Mouse (Mus musculus): Measurements from ENCODE around the gene Mphosph9. TPM values are rescaled to one million over a fixed set of nuclear protein-coding genes. Genes with fewer than 3 reads are reported as not detected.
A peak's percentile ranks its signal among the peaks of the same experiment; 100 is the strongest.

The Mphosph9 gene
- polyA plus RNA-seq, 1 experiment from 2014 or later, result 13.1 TPM

- Histone ChIP-seq H3K9me3 (ENCODE audit: control insufficient read depth, low read length) (no peaks in the 10 kb centered on the region), H3K36me3 (ENCODE audit: control insufficient read depth, insufficient read depth, low read length) (no peaks in the 10 kb centered on the region), H3K27me3 (replicated peaks; ENCODE audit: control insufficient read depth, insufficient read depth, low read length) (no peaks in the 10 kb centered on the region), H3K4me3 (ENCODE audit: low read depth, low read length) (no peak overlapping the region), H3K9ac (ENCODE audit: low read depth, low read length) (no peak overlapping the region), H3K4me2 (peak overlapping the region; percentile 15; the same call in 1 of the 2 replicates), H3K4me1 (replicated peaks; ENCODE audit: control insufficient read depth, insufficient read depth, low read length) (peaks cover 39% of the 10 kb centered on the region), H3K27ac (ENCODE audit: low read depth, low read length) (peak overlapping the region; percentile 72)
- DNase-seq (ENCODE audit: low spot score), result no peak
- peak; percentile 32; the same call in 1 of the 2 replicates for ATAC-seq (replicated peaks; ENCODE audit: low FRiP score)
- WGBS, result 69% methylated on average over 18 of the region's 18 CpGs
Observed at GRCm38 (mm10) chr5:124232360-124233143, 95.2 kb downstream of the Mphosph9 start.

- 77% methylated on average over 9 of the region's 9 CpGs for WGBS
- Histone ChIP-seq H3K9ac (ENCODE audit: low read depth, low read length) (no peak overlapping the region), H3K27me3 (replicated peaks; ENCODE audit: control insufficient read depth, insufficient read depth, low read length) (no peaks in the 10 kb centered on the region), H3K36me3 (ENCODE audit: control insufficient read depth, insufficient read depth, low read length) (no peaks in the 10 kb centered on the region), H3K27ac (ENCODE audit: low read depth, low read length) (no peak overlapping the region), H3K4me1 (replicated peaks; ENCODE audit: control insufficient read depth, insufficient read depth, low read length) (peaks cover 46% of the 10 kb centered on the region), H3K4me2 (no peak overlapping the region), H3K4me3 (ENCODE audit: low read depth, low read length) (no peak overlapping the region), H3K9me3 (ENCODE audit: control insufficient read depth, low read length) (no peaks in the 10 kb centered on the region)
- ATAC-seq (replicated peaks; ENCODE audit: low FRiP score), result no peak
- DNase-seq (ENCODE audit: low spot score), result no peak
Observed at GRCm38 (mm10) chr5:124230461-124230860, 97.3 kb downstream of the Mphosph9 start.

DNA sequence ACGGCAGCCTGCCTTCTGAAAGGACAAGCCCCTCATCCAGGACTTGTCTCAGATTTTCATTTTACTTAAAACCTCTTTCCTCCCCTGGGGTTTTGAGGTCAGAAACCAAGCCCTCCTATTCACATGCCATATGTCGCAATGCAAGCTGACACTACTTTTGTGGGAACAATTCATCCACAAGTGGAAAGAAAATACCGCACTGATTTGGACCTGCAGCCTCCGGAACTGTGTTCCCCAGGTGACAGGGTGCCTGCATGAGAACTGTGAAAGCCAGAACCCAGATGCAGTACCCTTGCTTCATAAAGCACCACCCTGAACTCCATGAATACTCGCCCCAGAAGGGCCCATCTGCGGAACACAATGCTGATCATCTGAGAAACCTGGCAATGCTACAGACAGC lies 100.6 kb downstream of the Mphosph9 start:
- ATAC-seq (replicated peaks; ENCODE audit: low FRiP score) (no peak), DNase-seq (ENCODE audit: low spot score) (no peak)
- Histone ChIP-seq H3K4me2 (no peak overlapping the region), H3K27me3 (replicated peaks; ENCODE audit: control insufficient read depth, insufficient read depth, low read length) (no peaks in the 10 kb centered on the region), H3K4me1 (replicated peaks; ENCODE audit: control insufficient read depth, insufficient read depth, low read length) (peaks cover 24% of the 10 kb centered on the region), H3K9me3 (ENCODE audit: control insufficient read depth, low read length) (no peaks in the 10 kb centered on the region), H3K9ac (ENCODE audit: low read depth, low read length) (no peak overlapping the region), H3K4me3 (ENCODE audit: low read depth, low read length) (no peak overlapping the region), H3K27ac (ENCODE audit: low read depth, low read length) (peak overlapping the region; percentile 64), H3K36me3 (ENCODE audit: control insufficient read depth, insufficient read depth, low read length) (no peaks in the 10 kb centered on the region)
- 76% methylated on average over 6 of the region's 6 CpGs for WGBS

DNA sequence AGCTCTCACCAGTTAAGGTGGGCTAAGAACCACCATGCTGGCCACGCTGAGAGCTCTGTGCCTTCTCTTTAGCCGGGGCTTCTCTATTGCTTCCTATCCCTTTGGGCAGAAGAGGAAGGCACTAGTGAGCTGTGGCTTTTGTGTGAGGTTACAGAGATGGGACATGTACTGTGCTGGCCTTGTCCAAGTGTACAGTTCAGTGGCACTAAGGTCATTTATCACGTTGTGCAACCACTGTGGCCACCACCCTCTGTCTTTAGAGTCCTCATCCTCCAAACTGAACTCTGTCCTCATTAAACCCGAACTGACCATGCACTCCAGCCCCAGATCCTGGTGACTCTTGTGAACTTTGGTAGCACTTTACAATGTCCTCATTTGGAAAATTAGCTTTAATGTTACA lies 101.3 kb downstream of the Mphosph9 start:
- ATAC-seq (replicated peaks; ENCODE audit: low FRiP score), result peak; percentile 66; the same call in 1 of the 2 replicates
- WGBS, result 50% methylated on average over 4 of the region's 4 CpGs
- peak overlapping the region; percentile 64 for H3K27ac ChIP-seq (ENCODE audit: low read depth, low read length)

DNA sequence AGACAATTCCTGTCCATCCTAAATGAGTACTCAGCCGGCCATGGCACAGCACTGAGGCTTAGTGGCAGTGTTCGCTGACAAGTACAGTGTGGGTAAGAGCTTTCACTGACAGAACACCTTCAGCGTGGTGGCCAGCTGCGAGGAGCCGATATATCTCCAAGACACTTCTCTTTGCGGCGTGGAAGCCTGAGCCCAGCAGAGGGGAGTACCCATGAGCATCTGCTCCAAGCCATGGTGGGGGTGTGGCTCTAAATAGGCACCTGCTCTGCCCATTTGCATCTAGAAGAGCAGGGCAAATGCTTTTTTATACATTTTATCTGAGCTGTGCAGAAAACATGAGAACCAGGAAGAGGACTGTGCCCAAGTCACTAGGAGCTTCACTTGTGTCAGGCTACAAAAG lies 101.9 kb downstream of the Mphosph9 start:
- Histone ChIP-seq H3K27me3 (replicated peaks; ENCODE audit: control insufficient read depth, insufficient read depth, low read length) (no peaks in the 10 kb centered on the region), H3K4me3 (ENCODE audit: low read depth, low read length) (no peak overlapping the region), H3K36me3 (ENCODE audit: control insufficient read depth, insufficient read depth, low read length) (no peaks in the 10 kb centered on the region), H3K4me1 (replicated peaks; ENCODE audit: control insufficient read depth, insufficient read depth, low read length) (peaks cover 23% of the 10 kb centered on the region), H3K27ac (ENCODE audit: low read depth, low read length) (peak overlapping the region; percentile 64), H3K9me3 (ENCODE audit: control insufficient read depth, low read length) (no peaks in the 10 kb centered on the region), H3K9ac (ENCODE audit: low read depth, low read length) (no peak overlapping the region), H3K4me2 (no peak overlapping the region; the same call in 1 of the 2 replicates)
- WGBS, result 66% methylated on average over 7 of the region's 7 CpGs
- DNase-seq (ENCODE audit: low spot score) (no peak), ATAC-seq (replicated peaks; ENCODE audit: low FRiP score) (peak; percentile 58)

More for the DNA sequence above, 101.3 kb downstream of the Mphosph9 start:
- H3K36me3 ChIP-seq (ENCODE audit: control insufficient read depth, insufficient read depth, low read length), result no peaks in the 10 kb centered on the region
- H3K4me1 ChIP-seq (replicated peaks; ENCODE audit: control insufficient read depth, insufficient read depth, low read length), result peaks cover 23% of the 10 kb centered on the region
- no peak for DNase-seq (ENCODE audit: low spot score)
- no peak overlapping the region for H3K9ac ChIP-seq (ENCODE audit: low read depth, low read length)
- H3K9me3 ChIP-seq (ENCODE audit: control insufficient read depth, low read length), result no peaks in the 10 kb centered on the region
- H3K4me3 ChIP-seq (ENCODE audit: low read depth, low read length), result no peak overlapping the region
- H3K4me2 ChIP-seq, result no peak overlapping the region; the same call in 1 of the 2 replicates
- no peaks in the 10 kb centered on the region for H3K27me3 ChIP-seq (replicated peaks; ENCODE audit: control insufficient read depth, insufficient read depth, low read length)

GRCm38 (mm10) chr5:124224321-124225092 lies 103.3 kb downstream of the Mphosph9 start:
- no peak overlapping the region for H3K4me3 ChIP-seq (ENCODE audit: low read depth, low read length)
- H3K9me3 ChIP-seq (ENCODE audit: control insufficient read depth, low read length), result no peaks in the 10 kb centered on the region
- peaks cover 22% of the 10 kb centered on the region for H3K4me1 ChIP-seq (replicated peaks; ENCODE audit: control insufficient read depth, insufficient read depth, low read length)
- WGBS, result 84% methylated on average over 16 of the region's 16 CpGs
- H3K9ac ChIP-seq (ENCODE audit: low read depth, low read length), result no peak overlapping the region
- H3K4me2 ChIP-seq, result no peak overlapping the region
- H3K27me3 ChIP-seq (replicated peaks; ENCODE audit: control insufficient read depth, insufficient read depth, low read length), result no peaks in the 10 kb centered on the region
- ATAC-seq (replicated peaks; ENCODE audit: low FRiP score), result no peak
- H3K27ac ChIP-seq (ENCODE audit: low read depth, low read length), result no peak overlapping the region
- no peaks in the 10 kb centered on the region for H3K36me3 ChIP-seq (ENCODE audit: control insufficient read depth, insufficient read depth, low read length)
- DNase-seq (ENCODE audit: low spot score), result no peak

- H3K27ac ChIP-seq (ENCODE audit: low read depth, low read length), result no peak overlapping the region
- H3K27me3 ChIP-seq (replicated peaks; ENCODE audit: control insufficient read depth, insufficient read depth, low read length), result no peaks in the 10 kb centered on the region
- WGBS, result 82% methylated on average over 8 of the region's 8 CpGs
- no peaks in the 10 kb centered on the region for H3K9me3 ChIP-seq (ENCODE audit: control insufficient read depth, low read length)
- no peak for ATAC-seq (replicated peaks; ENCODE audit: low FRiP score)
- H3K4me2 ChIP-seq, result no peak overlapping the region
- H3K4me1 ChIP-seq (replicated peaks; ENCODE audit: control insufficient read depth, insufficient read depth, low read length), result peaks cover 22% of the 10 kb centered on the region
- no peaks in the 10 kb centered on the region for H3K36me3 ChIP-seq (ENCODE audit: control insufficient read depth, insufficient read depth, low read length)
- no peak overlapping the region for H3K9ac ChIP-seq (ENCODE audit: low read depth, low read length)
- no peak for DNase-seq (ENCODE audit: low spot score)
- no peak overlapping the region for H3K4me3 ChIP-seq (ENCODE audit: low read depth, low read length)
Observed at GRCm38 (mm10) chr5:124223574-124223973, 104.2 kb downstream of the Mphosph9 start.

DNA sequence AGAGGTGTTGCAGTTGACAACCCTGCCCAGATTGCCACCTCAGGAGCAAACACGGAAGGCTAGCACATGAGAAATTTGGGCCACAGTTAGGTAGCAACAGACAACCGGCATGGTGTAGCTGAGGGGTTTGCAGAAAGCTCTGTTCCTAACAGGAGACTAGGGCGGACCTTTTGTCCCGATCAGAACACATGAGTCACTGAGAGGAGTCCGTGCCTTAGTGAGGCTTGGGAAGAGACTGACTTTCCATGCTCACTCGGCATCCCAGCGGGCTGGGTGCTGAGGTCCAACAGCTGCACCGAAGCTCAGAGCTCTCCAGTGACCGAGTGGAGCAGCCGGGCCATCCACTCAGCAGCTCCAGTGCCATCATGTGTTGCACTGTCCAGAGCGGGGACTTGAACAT lies 105.1 kb downstream of the Mphosph9 start:
- Histone ChIP-seq H3K9ac (ENCODE audit: low read depth, low read length) (no peak overlapping the region; the same call in 1 of the 2 replicates), H3K4me2 (no peak overlapping the region), H3K27ac (ENCODE audit: low read depth, low read length) (no peak overlapping the region), H3K9me3 (ENCODE audit: control insufficient read depth, low read length) (no peaks in the 10 kb centered on the region), H3K4me3 (ENCODE audit: low read depth, low read length) (no peak overlapping the region), H3K4me1 (replicated peaks; ENCODE audit: control insufficient read depth, insufficient read depth, low read length) (peaks cover 22% of the 10 kb centered on the region), H3K27me3 (replicated peaks; ENCODE audit: control insufficient read depth, insufficient read depth, low read length) (no peaks in the 10 kb centered on the region), H3K36me3 (ENCODE audit: control insufficient read depth, insufficient read depth, low read length) (no peaks in the 10 kb centered on the region)
- DNase-seq (ENCODE audit: low spot score) (no peak), ATAC-seq (replicated peaks; ENCODE audit: low FRiP score) (no peak)
- 83% methylated on average over 11 of the region's 11 CpGs for WGBS
